Mouse (Mus musculus): Measurements from ENCODE around the gene Mllt1.

DNA sequence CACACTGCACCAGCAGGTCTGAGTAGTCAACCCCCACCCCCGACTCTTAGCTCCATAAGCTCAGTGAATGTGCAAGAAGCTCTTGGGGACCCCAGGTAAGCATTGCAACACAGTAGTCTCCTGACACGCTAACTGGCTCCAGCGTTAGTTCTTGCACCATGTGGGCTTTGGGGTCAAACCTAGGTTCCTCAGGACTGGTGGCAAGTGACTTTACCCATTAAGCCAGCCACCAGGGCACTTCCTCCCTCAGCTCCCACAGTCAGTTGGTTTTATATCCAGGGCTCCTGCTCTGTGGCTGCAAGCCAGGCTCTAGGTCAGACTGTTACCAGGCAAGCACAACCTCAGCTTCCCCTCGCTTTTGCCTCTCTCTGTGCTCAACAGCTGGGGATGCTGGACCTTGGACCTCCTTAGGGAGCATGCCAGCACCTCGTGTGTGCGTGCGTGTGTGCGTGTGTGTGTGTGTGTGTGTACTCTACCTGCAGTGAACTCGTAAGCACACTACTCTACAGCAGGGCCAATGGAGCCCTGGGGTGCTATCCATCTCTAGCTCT is 39.8 kb downstream of the Mllt1 start:
- TF ChIP-seq FLI1 (IDR thresholded peaks at IDR 0.05; ENCODE audit: low read length) (no peak), GATA1 (IDR thresholded peaks at IDR 0.05; ENCODE audit: borderline replicate concordance, low read length) (no peak)
